Mouse (Mus musculus) neural tube, embryonic 14.5 days (tissue): Measurements from ENCODE around the gene Asf1a. TPM values are rescaled to one million over a fixed set of nuclear protein-coding genes. Genes with fewer than 3 reads are reported as not detected.
A peak's percentile ranks its signal among the peaks of the same experiment; 100 is the strongest.

Experiments
- ATAC-seq: fragments of 200-750 bp; cut with Nextera tagmentation; 2 replicates; pipeline ENCODE4 v1.8.0; 2017; ENCODE audit warnings: low read depth, mild to moderate bottlenecking, moderate TSS enrichment, moderate library complexity
- H3K27ac ChIP-seq: fragments of 300-500 bp; sonication (generic); 2 replicates; pipeline ENCODE4 v1.5.1; 2014; ENCODE audit warnings: low read depth, mild to moderate bottlenecking, control low read depth, low read length, moderate library complexity, mixed read lengths
- H3K27me3 ChIP-seq: fragments of 300-500 bp; sonication (generic); 2 replicates; pipeline ENCODE4 v1.6.1; 2014; ENCODE audit warnings: low read length; ENCODE audit not compliant: control insufficient read depth, insufficient read depth
- H3K36me3 ChIP-seq: fragments of 300-500 bp; sonication (generic); 2 replicates; pipeline ENCODE4 v1.6.1; 2014; ENCODE audit warnings: low read length, mixed read lengths; ENCODE audit not compliant: control insufficient read depth, insufficient read depth
- H3K4me1 ChIP-seq: fragments of 300-500 bp; sonication (generic); 2 replicates; pipeline ENCODE4 v1.6.1; 2014; ENCODE audit warnings: low read length; ENCODE audit not compliant: control insufficient read depth, insufficient read depth
- H3K4me2 ChIP-seq: fragments of 300-500 bp; sonication (generic); 2 replicates; pipeline ENCODE4 v1.6.1; 2014; ENCODE audit warnings: mild to moderate bottlenecking, low read depth, low read length, control low read depth
- H3K4me3 ChIP-seq: fragments of 300-500 bp; sonication (generic); 2 replicates; pipeline ENCODE4 v1.5.1; 2014; ENCODE audit warnings: low read depth, low read length, control low read depth, mixed read lengths
- H3K9ac ChIP-seq: fragments of 300-500 bp; sonication (generic); replicated peaks from 2 replicates; pipeline ENCODE4 v1.6.1; 2014; ENCODE audit warnings: low read depth, mild to moderate bottlenecking, control low read depth, low read length, mixed read lengths
- H3K9me3 ChIP-seq: fragments of 300-500 bp; sonication (generic); 2 replicates; pipeline ENCODE4 v1.6.1; 2016; ENCODE audit warnings: low read length; ENCODE audit not compliant: control insufficient read depth
- WGBS: fragments of 180-500 bp; shearing (Covaris S2); extraction: QIAGEN DNeasy Blood & Tissue Kit; methylation state at CpG from one replicate; pipeline ENCODE4 v1.1.7; 2014; 5-methylcytosine and 5-hydroxymethylcytosine counted together
- polyA plus RNA-seq: library from polyadenylated mRNA; unstranded; fragments of >200 nt; fragmentation: Nextera tagmentation; extraction: Ambion mirVana; gene quantifications from 2 replicates; pipeline ENCODE4 v1.2.1, GENCODE M21; 2014

Gene Asf1a
- polyA plus RNA-seq, 1 experiment from 2014 or later, result 67.6 TPM

DNA sequence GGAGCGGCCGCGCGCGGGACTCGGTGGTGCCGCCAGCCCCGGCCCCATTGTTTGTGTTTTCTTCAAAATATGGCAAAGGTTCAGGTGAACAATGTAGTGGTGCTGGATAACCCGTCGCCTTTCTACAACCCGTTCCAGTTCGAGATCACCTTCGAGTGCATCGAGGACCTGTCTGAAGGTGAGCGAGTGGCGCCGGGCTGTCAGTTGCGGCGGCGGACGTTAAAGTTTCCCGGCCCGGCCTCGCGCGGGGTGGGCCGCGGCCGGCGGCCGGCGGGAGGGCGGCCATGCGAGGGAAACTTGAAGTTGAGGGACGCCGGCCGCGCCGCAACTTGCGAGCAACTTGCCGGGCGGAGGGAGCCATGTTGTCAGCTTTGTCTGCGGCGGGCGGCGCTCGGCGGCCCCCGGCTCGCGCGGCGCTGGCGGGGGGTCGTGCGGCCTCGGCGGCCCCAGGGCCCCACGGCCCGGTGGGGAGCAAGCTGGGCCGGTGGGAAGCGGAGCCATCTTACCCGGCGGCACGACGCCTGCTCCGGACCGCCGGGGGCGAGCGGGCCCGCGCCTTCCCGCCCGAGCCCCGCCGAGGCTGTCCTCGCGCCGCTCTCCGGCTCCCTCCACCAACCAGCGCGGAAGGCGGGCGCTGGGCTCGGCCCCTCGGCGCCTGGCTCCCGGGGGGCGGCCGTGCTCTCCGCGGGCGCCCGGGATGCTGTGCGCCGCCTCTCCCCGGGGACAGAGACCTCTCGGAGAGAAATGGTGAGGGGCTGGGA is 744 bp downstream of the Asf1a start:
- no peaks in the 10 kb centered on the region for H3K27me3 ChIP-seq
- H3K27ac ChIP-seq, result peak overlapping the region; percentile 96
- H3K4me3 ChIP-seq, result peak overlapping the region; percentile 96
- H3K4me2 ChIP-seq, result peak overlapping the region; percentile 74
- peaks cover 21% of the 10 kb centered on the region for H3K4me1 ChIP-seq
- peak; percentile 38 for ATAC-seq
- under 1% methylated on average over 73 of the region's 99 CpGs for WGBS
- H3K36me3 ChIP-seq, result peaks cover 2% of the 10 kb centered on the region; the same call in 1 of the 2 replicates
- no peaks in the 10 kb centered on the region for H3K9me3 ChIP-seq
- peak overlapping the region; percentile 86 for H3K9ac ChIP-seq

DNA sequence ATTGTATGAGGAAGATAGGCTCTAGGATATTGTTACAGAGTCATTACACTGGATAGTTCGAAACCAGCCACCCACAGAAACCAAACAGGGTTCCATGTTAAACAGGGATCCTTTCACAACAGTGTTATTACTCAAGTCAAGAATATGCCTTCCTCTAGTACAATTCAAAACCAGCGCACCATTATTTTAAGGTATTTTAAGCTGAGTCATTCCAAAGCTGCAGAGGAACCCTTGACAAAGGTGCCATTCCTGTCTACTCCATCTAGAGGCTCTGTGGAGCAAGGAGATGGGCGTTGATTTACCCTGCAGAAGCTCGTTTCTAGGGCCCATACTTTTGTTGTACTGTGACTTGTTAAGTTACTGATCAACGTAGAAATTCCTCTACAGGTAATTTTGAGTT is 2.3 kb downstream of the Asf1a start:
- H3K27me3 ChIP-seq, result no peaks in the 10 kb centered on the region
- WGBS, result 51% methylated on average over 5 of the region's 5 CpGs
- H3K9me3 ChIP-seq, result no peaks in the 10 kb centered on the region
- H3K4me3 ChIP-seq, result no peak overlapping the region
- H3K4me2 ChIP-seq, result peak overlapping the region; percentile 19
- ATAC-seq, result no peak
- H3K9ac ChIP-seq, result no peak overlapping the region
- H3K36me3 ChIP-seq, result peaks cover 6% of the 10 kb centered on the region
- no peak overlapping the region for H3K27ac ChIP-seq
- H3K4me1 ChIP-seq, result peaks cover 21% of the 10 kb centered on the region

DNA sequence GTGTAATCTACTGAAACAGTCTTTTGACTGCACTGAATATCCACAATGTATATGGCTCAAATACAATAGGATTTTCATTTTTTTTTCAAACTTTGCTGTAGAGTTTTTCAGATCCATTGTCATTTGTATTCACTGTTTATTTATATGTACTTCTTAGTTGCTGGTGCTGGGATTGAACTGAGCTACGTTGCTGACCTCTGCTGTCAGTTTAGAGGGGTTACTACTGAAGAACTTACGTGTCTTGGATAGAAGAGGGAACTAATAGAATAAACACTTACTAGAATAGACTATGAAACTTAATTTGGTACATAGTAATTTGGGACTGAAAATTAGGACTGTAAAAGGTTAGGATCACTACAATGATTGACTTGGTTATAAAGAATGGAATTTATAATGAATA is 8.8 kb downstream of the Asf1a start:
- ATAC-seq, result no peak
- no peak overlapping the region for H3K27ac ChIP-seq
- H3K4me2 ChIP-seq, result no peak overlapping the region
- H3K9me3 ChIP-seq, result no peaks in the 10 kb centered on the region
- no peak overlapping the region for H3K4me3 ChIP-seq
- H3K27me3 ChIP-seq, result no peaks in the 10 kb centered on the region
- WGBS, result 71% methylated on average over 2 of the region's 2 CpGs
- no peak overlapping the region for H3K9ac ChIP-seq
- H3K4me1 ChIP-seq, result peaks cover 3% of the 10 kb centered on the region; the same call in 1 of the 2 replicates
- peaks cover 38% of the 10 kb centered on the region for H3K36me3 ChIP-seq

DNA sequence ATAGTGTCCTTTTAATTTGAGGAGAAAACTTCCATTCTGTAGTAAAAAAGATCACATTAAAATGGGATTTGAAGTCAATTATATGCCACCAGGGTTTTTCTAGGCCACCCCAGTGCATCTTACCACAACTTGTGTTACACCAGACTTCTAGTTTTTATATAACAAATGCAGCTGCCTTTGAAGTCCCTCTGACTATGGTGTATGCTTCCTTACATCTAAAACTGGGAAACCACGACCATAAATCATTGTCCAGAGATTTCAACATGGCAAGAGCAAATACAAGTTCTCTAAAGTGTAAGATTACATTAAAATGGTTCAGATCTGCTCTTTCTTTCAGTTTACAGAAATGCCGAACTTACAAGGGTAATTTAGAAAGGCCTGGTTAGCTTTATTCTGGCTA is 11.7 kb downstream of the Asf1a start:
- no peak for ATAC-seq
- Histone ChIP-seq H3K27me3 (no peaks in the 10 kb centered on the region), H3K36me3 (peaks cover 48% of the 10 kb centered on the region), H3K4me3 (no peak overlapping the region), H3K9me3 (no peaks in the 10 kb centered on the region), H3K9ac (no peak overlapping the region), H3K4me1 (no peaks in the 10 kb centered on the region), H3K27ac (no peak overlapping the region), H3K4me2 (no peak overlapping the region)
- 91% methylated on average over 2 of the region's 2 CpGs for WGBS

DNA sequence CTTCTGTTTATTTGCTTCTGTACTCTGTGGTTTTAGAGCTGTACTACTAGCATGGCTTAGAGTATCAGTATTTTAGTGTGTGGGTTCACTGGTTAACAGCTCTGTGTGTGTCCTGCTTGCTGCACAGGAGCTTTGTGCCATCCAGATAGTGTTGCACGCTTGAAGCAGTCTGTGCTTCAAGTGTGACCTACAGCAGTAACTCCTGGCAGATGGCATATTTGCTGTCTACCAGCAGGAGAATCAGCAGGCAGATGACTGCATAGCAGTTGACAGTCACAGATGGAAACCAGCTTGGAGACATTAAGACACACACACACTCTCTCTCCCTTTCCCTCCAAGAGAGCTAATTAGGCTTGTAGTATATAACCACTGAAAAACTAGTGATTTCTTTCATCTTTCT is 15.6 kb downstream of the Asf1a start:
- no peak overlapping the region for H3K4me2 ChIP-seq
- no peaks in the 10 kb centered on the region for H3K4me1 ChIP-seq
- H3K4me3 ChIP-seq, result no peak overlapping the region
- H3K9ac ChIP-seq, result no peak overlapping the region
- ATAC-seq, result peak; percentile 55
- no peaks in the 10 kb centered on the region for H3K27me3 ChIP-seq
- H3K9me3 ChIP-seq, result no peaks in the 10 kb centered on the region
- no peak overlapping the region for H3K27ac ChIP-seq
- 52% methylated on average over 1 of the region's 1 CpGs for WGBS
- H3K36me3 ChIP-seq, result peaks cover 33% of the 10 kb centered on the region

DNA sequence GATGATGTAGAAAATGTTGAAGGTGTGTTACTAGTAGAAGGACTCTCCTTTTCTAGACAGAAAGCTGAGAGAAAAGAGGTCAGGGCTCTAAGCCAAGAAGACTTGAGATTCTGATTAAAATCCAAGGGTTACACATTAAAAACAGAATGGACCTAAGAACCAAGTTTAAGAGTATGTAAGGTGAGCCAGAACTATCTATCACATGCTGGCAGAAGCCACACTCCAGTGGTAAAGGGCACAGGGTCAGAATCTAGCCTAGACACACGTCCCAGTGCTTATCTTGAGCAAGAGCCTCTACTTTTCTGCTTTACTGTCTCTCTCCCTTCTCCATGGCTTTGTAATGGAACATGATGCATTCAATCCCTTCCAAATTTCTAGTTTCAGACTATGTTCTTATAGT is 17.4 kb downstream of the Asf1a start:
- H3K4me2 ChIP-seq, result no peak overlapping the region
- 95% methylated on average over 1 of the region's 1 CpGs for WGBS
- no peak overlapping the region for H3K27ac ChIP-seq
- H3K27me3 ChIP-seq, result no peaks in the 10 kb centered on the region
- no peak overlapping the region for H3K4me3 ChIP-seq
- peaks cover 20% of the 10 kb centered on the region for H3K36me3 ChIP-seq
- H3K9me3 ChIP-seq, result no peaks in the 10 kb centered on the region
- H3K9ac ChIP-seq, result no peak overlapping the region
- no peaks in the 10 kb centered on the region for H3K4me1 ChIP-seq
- ATAC-seq, result no peak

DNA sequence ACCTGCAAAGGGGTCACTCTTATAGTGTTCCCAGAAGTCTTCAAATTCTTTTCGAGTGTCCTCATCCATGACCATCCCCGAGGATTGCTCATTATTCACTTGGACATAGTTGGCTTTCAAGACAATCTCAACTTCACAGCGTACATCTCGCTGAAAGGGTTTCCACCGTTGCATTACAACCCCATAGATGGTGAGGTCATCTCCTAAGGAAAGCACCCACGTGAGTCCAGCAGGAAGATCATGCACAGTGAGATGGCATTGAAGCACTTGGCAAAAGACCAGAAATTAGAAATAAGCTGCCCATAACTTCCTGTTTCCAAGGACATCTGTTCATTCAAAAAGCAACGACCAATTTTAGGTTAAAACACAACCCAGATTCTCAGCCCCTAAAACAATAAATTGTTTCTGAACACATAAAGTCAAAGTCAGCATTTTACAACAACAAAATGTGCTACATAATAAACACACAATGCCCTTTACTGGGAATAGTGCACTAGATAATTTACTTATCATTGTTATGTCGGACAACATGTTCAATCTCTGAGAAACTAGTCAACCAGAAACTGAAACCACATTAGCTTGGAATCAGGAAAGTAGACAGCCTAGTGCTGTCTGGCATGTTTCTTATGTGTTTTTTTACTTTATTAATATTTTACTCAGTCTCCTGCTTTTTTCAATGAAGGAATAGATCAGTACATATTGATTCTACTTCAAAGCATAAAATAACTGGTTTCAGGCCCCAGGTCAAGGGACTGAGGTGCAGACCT is 19.5 kb downstream of the Asf1a start:
- H3K36me3 ChIP-seq, result peaks cover 11% of the 10 kb centered on the region
- ATAC-seq, result no peak
- H3K4me2 ChIP-seq, result no peak overlapping the region
- no peaks in the 10 kb centered on the region for H3K4me1 ChIP-seq
- WGBS, result 84% methylated on average over 8 of the region's 8 CpGs
- H3K27me3 ChIP-seq, result no peaks in the 10 kb centered on the region
- H3K9ac ChIP-seq, result no peak overlapping the region
- no peak overlapping the region for H3K4me3 ChIP-seq
- H3K27ac ChIP-seq, result no peak overlapping the region
- no peaks in the 10 kb centered on the region for H3K9me3 ChIP-seq

DNA sequence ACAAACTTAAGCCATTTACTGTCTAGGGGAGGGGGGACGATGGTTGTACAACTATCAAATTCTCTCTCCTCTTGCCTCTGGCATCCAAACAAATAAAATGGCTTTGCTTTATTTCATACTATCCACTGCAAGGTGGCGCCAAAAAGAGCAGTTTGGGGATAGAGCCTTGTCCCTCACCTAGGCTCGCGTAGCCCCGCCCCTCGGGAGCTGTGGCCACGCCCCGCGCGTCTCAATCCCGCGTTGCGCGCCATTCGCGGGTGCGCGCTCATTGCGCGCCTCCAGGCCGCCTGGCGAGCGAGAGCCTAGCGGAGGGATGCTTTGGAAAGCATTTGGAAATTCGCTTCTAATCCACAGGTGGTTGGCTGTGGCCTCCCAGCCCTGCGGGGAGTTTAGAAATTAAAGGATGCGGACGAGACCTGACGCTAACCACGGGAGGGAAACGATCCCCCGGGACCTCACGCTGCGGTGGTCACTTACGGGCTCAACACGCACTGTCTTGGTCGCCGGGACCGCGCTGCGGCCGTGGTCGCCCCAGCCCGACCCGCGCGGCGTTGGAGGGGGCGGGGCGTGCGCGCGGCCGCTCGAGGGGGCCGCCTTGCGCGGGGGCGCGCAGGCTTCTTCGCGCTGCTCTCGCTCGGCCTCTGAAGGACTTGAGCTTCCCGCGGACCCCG is 32.8 kb downstream of the Asf1a start:
- WGBS, result under 1% methylated on average over 62 of the region's 67 CpGs
- H3K9ac ChIP-seq, result peak overlapping the region; percentile 71
- peak overlapping the region; percentile 82 for H3K27ac ChIP-seq
- H3K4me2 ChIP-seq, result peak overlapping the region; percentile 50
- H3K36me3 ChIP-seq, result 0 out of 2 replicates have a peak, but pooled peaks cover 2% of the 10 kb centered on the region
- ATAC-seq, result peak; percentile 85
- H3K27me3 ChIP-seq, result no peaks in the 10 kb centered on the region
- H3K4me1 ChIP-seq, result no peaks in the 10 kb centered on the region
- no peaks in the 10 kb centered on the region for H3K9me3 ChIP-seq
- H3K4me3 ChIP-seq, result peak overlapping the region; percentile 67

DNA sequence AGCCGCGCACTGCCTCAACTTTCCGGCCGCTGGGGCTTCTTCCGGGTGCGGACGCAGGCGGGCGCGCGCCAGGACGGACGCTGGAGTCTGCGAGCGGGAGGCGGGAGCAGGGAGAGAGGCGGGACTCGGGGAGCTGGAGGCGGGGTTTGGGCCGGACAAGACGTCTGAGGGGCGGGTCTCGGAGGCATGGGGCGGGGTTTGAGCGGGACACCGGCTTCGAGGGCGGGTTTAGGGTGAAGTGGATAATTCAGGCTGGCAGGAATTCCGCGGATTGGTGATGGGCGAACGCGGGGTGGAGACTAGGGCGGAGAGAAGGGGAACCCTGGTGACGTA is 33.3 kb downstream of the Asf1a start:
- Histone ChIP-seq H3K4me1 (no peaks in the 10 kb centered on the region), H3K9me3 (no peaks in the 10 kb centered on the region), H3K27me3 (no peaks in the 10 kb centered on the region), H3K4me2 (peak overlapping the region; percentile 36), H3K9ac (peak overlapping the region; percentile 71), H3K27ac (peak overlapping the region; percentile 82), H3K4me3 (peak overlapping the region; percentile 67), H3K36me3 (0 out of 2 replicates have a peak, but pooled peaks cover 1% of the 10 kb centered on the region)
- WGBS, result under 1% methylated on average over 35 of the region's 35 CpGs
- ATAC-seq, result peak; percentile 97
